Mouse (Mus musculus): ENCODE data around the gene Rbpj.

GRCm38 (mm10) chr5:53470141-53471079 lies 4.5 kb downstream of the Rbpj start:
- no peak for TF ChIP-seq POLR2A (IDR thresholded peaks at IDR 0.05; ENCODE audit: extremely low read depth, insufficient read depth, low read length)
- TF ChIP-seq CTCF (IDR thresholded peaks at IDR 0.05; ENCODE audit: extremely low read depth, insufficient read depth, low read length) = no peak
